Mouse (Mus musculus) bone marrow, adult 2 months (tissue): ENCODE data around the gene Hephl1.

Experiments used
- CTCF ChIP-seq: fragments of 200-500 bp; IDR thresholded peaks from 2 replicates; pipeline ENCODE4 v1.5.1; 2011; ENCODE audit warnings: low read length, control low read depth; ENCODE audit not compliant: control insufficient read depth, insufficient read depth
- POLR2A ChIP-seq: fragments of 200-500 bp; IDR thresholded peaks from 2 replicates; pipeline ENCODE4 v1.6.1; 2011; ENCODE audit warnings: low read depth, mild to moderate bottlenecking, control low read depth, low read length, borderline replicate concordance; ENCODE audit not compliant: control insufficient read depth

- TF ChIP-seq POLR2A (no peak), CTCF (no peak)
Measured at GRCm38 (mm10) chr9:15003676-15004297, 108.1 kb downstream of the Hephl1 start.
